Mouse (Mus musculus) c-Kit-negative CD71-positive TER-119-positive erythroid progenitor cells, embryonic 14.5 days (primary cell): ENCODE results near the gene Zfp454.

ENCODE experiments used
- DNase-seq: peaks from one replicate; pipeline ENCODE4 v3.0.0-alpha.2; 2013; ENCODE audit warnings: low read depth, low spot score

The Zfp454 gene

DNA sequence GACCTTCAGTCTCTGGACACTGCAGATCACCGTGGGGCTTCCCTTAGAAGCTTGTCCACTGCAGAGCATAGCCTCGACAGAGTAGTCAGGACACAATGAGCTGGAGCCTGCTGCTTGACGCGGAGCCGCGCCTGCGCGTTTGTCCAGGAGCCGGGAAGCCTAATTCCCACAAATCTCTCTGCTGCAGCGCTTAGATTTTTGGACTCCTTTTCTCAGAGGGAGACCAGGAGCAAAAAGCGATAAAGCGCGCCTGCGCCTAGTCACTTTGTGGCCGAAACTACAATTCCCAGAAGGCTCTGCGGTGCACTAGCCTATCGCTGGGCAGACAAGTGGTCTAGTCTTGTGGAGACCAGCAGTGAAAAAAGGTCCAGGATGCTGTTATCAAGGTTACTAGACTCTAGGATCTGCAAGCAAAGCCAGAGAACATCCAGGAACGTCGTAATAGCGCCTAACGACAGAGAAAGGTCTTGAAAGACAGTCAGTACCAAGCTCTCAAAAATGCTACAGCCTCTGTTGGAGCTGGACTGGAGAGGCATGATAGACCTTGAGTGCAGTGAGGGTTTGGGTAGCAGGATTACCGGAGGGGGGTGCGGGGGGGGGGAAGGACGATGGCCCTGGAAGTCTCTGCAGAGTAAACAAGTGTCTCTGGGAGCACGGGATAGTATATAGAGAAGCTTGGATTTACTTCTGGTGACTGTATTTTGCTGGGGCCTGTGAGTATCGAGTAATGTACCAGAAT lies at the start of gene Zfp454:
Gene Zfp454 (minus strand): TSS at position 262 of the 739 bp plus-strand sequence.
- DNase-seq: no peak

GRCm38 (mm10) chr11:50932040-50932439 lies 44.6 kb upstream of the Zfp454 start:
- no peak for DNase-seq

DNA sequence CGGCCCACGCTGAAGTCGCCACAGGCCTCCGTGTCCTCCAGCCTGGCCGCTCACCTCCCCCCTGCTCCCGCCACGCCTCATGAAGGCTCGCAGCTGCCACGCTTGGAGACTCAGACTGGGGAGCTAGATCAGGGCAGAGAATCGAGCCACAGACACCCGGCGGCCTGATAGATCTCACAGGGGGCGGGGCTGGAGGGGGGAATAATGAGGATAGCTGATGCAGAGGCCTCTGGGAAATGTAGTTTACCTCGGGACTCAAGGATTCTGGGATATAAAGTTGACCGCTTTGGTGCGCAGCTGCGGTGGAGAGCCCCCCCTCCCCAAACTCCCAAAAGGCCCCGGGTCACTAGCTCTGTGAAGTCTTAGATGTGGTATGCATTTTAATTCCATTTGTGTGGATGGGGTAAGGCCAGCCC lies 44.0 kb upstream of the Zfp454 start, which contains the start of gene Zfp354b:
Gene Zfp354b (minus strand): TSS at position 183 of the 416 bp plus-strand sequence.
- no peak for DNase-seq

- DNase-seq: no peak
These were observed 43.6 kb upstream of the Zfp454 start for GRCm38 (mm10) chr11:50931021-50931420.

- no peak for DNase-seq
These were observed 43.1 kb upstream of the Zfp454 start for GRCm38 (mm10) chr11:50930469-50931014.

DNA sequence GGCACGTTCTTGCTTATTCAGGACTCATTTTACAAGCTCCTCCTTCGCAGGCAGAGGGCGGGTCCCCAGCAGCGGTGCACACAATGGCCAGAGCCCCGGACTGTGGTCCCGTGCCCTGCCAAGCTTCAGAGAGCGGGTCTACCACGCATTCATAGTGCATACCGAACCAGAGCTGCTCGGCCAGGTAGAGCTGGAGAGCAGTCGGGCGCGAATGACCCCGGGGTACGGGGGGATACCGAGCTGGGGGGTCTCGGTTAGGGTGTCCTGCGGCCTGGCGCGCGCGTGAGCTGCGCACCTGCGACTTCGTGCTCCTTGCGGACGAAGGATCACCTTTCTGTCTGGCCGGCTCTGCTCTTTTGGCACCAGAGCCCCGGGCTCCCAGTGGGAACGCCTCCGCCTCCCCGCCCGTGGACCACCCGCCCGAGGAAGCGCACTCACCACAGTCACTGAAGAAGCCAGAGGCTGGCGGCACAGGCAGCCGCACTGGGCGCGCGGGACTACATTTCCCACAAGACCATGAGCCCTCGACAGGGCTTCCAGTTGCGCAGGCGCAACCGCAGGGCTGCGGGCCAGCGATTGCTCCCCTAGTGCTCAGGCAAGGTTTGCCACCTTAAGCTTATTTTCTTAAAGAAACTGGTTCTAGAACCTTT lies 28.3 kb upstream of the Zfp454 start, which contains the start of gene Zfp2:
Gene Zfp2 (minus strand): TSS at position 495 of the 650 bp plus-strand sequence.
- no peak for DNase-seq

DNA sequence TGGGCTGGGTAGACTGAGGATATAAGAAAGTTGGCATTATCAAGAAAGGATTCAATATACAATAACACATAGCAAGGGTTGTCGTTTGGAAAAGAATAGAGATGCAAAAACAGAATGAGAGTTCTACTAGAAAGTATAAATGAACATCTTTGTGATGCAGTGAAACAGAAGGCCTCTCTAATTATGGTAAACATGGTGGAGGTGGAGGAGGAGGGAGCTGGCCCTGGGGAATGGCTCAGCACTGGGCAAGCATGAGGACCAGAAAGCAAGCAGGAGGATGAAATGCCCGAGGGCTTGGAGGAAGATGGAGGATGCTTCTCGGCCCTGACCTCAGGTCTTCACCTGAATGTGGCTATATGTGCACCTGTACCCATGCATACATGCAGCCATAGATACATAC lies 27.0 kb upstream of the Zfp454 start:
- DNase-seq: no peak

DNA sequence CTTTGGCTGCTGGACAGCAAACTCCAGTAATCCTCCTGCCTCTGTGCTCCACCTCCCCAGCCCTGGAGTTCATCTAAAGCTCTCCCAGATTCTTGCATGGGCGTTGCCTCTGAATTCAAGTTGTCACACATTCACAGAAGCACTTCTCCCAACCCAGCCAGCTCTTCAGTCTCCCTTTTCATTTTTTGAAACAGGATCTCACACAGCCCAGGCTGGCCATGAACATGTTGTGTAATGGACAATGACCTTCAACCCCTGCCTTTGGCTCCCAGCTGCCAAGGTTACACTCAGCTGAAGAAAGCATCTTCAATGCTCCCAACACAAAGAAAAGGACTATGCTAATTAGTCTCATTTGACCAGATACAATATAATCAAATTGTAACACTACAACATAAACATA lies 25.9 kb upstream of the Zfp454 start:
- no peak for DNase-seq

- DNase-seq: no peak
These were observed 20.7 kb upstream of the Zfp454 start for GRCm38 (mm10) chr11:50908136-50908535.

DNA sequence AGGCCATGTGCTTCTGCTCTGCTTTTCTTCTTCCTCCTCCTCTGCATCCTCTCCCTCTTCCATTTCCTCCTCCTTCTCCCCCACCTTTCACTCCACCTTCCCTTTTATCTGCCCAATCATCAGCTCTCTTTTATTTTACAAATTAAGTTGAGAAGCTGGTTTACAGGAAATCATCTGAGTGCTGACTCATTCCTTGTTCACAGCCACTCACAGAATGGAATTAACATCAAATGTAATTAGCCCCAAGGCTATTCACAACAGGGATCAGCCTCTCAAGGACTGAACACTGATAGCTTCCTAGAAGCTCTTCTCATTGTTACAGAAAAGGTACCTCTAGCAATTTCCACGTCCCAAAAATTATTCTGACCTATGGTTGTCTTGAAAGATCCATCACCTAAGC lies 9.9 kb upstream of the Zfp454 start:
- DNase-seq: no peak

DNA sequence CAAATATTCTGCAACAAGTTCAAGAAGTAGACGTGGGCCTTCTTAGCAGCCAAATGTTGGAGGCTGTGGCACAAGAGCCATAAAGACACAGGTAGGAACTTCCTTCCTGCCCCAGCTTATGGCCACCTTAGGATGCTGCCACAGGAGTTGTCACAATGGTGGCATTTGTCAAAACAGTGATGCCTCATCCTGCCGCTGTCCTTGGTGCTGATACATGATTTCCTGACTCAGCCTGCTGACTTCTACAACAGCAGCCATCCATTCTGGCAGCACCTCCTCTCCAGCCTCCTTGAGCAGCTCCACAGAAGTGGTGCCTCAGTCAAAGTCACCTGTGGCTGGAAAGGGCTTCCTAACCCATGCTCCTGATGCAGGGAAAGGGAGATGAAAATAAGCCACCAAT lies 5.0 kb upstream of the Zfp454 start:
- no peak for DNase-seq

- no peak for DNase-seq
These were observed 538 bp downstream of the Zfp454 start for GRCm38 (mm10) chr11:50886933-50887293.

- DNase-seq: no peak
These were observed 1.1 kb downstream of the Zfp454 start for GRCm38 (mm10) chr11:50886231-50886932.

- DNase-seq: no peak
These were observed 3.7 kb downstream of the Zfp454 start for GRCm38 (mm10) chr11:50883756-50884155.

DNA sequence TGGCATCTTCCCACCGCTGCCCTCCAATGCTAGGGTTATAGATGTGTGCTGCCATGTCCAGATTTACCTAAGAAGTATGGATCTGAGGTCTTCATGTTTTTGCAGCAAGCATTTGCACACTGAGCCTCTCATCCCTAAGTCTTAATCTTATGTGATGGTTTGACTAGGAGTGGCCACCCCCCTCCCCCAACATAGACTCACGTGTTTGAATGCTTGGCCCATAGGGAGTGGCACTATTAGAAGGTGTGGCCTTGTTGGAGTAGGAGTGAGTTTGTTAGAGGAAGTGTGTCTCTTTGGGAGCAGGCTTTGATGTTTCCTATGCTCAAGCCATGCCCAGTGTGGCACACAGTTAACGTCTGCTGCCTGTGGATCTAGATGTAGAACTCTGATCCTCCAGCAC lies 8.8 kb downstream of the Zfp454 start:
- no peak for DNase-seq

DNA sequence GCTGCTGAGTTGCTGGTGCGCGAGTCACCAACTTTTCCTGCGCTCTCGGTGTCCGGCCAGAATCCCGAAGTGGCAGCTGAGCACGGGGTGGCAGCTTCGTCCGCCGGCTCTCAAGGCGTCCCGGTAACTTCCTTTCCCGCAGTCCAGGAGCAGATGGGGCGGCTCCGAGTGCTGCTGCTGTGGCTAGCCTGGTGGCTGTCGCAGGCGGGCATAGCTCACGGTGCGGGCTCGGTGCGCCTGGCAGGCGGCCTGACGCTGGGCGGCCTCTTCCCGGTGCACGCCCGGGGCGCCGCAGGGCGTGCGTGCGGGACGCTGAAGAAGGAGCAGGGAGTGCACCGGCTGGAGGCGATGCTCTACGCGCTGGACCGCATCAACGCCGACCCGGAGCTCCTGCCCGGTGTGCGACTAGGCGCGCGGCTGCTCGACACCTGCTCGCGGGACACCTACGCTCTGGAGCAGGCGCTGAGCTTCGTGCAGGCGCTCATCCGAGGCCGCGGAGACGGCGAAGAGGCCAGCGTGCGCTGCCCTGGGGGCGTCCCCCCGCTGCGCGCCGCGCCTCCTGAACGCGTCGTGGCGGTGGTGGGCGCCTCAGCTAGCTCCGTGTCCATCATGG lies 36.4 kb downstream of the Zfp454 start:
- DNase-seq: no peak

GRCm38 (mm10) chr11:50850177-50850735 lies 37.2 kb downstream of the Zfp454 start, which contains the start of gene Grm6:
Gene Grm6, plus strand, starts transcription at chr11:50850685.
- DNase-seq: no peak

DNA sequence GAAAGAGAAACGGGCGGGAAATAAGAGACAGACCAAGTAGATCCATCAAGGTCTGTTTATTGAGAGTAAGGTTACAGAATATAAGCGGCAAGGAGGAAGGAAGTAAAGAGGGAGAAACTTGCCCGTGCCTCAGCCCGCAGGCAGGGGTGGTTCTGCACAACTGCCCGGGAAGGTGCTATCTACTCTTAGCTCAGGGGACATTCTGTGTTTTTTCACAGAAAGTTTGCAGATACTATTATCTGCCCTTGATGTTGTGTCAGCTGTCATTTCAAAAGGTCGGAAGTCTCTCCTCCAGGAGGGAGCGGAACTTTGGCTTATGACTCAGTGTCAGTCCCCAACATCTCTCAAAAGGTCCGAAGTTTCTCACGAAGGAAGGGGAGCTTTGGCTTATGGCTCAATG lies 38.1 kb downstream of the Zfp454 start:
- no peak for DNase-seq

DNA sequence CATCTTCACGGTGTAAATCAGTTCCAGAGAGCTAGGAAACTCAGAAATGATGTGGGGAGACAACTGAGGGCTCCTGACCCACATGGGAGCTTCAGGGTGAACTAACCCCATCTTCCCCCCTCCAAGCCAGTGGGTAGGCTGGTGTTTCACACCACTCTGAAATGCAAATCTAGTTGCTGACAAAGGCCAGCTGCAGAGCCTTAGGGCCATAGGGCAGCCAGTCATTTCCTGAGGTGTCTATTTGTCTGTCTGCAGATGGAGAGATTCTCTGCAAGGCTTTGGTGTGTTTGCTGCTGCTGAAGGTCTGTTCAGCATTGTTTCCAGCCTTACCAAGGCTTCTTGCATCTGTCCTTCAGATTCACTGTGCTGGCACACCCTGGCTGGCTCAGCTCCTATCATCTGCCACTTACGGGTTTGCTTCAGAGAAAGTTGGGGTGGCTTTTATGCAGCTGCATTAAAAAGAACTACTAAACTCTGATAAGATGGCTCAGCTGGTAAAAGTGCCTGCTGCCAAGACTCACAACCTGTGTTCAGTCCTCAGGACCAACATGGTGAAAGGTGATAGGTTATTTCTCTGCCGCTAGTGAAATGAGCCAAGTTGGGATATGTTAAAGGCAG lies 38.8 kb downstream of the Zfp454 start:
- DNase-seq: no peak

DNA sequence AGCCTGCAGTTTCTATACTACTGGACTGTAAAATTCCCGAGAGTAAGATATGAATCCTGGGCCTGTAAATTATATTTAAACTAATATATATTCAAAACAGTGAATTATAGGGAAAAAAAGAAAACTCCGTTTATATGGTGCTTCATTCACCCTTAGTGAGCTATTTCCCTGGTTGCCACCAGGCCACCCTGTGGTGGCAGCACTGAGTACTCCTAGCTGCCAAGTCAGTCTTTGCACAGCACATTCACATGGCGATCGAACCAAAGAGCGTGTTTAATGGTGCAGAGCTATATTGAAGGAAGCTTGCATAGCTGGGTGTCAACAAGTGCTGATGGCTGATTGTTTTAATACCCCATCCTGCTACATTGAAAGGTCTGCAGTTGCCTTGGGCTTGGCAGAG lies 40.4 kb downstream of the Zfp454 start:
- no peak for DNase-seq

- no peak for DNase-seq
These were observed 41.5 kb downstream of the Zfp454 start for GRCm38 (mm10) chr11:50845951-50846350.
